ENCODE assay signal across 24 mouse cellular contexts in the genomic region with DNA sequence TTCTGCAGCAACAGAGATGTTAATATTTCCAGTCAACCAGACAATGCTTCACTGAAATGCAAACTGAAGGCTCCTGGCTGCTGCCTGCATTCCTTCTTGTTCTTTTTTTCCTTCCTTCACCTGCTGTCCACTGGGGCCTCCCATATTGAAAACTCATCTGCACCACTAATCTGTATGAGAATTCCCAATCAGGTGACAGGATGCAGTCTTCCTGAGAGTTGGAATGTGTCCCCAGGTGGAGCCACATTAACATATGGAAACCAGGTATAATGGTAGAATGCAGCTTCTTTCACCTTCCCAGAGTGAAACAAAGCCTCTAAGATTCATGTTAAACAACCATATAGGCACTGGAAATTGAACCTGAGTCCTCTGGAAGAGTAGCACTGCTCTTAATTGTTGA. TPM values are rescaled to one million over a fixed set of nuclear protein-coding genes. Genes with fewer than 3 reads are reported as not detected.
"Had no signal": no experiment of that assay in that cellular context is flagged by ENCODE, and none has a peak within 500 bp of the region (broad histone marks: within the 10 kb centered on the region; RNA-seq: fewer than 3 reads in every experiment).

No protein-coding gene starts in this region.

- H3K9ac ChIP-seq: liver, embryonic 15.5 days; liver, postnatal 0 days; lung, embryonic 15.5 days; midbrain, embryonic 13.5 days; midbrain, embryonic 15.5 days; stomach, embryonic 15.5 days had no signal

- ATAC-seq: liver, postnatal 0 days; lung, postnatal 0 days; midbrain, embryonic 13.5 days; midbrain, embryonic 15.5 days had no signal

- DNase-seq: liver, postnatal 0 days; lung, adult 2 months; lung, postnatal 14 days; lung, postnatal 36 days; right cerebral cortex, postnatal 14 days; thymus, adult 2 months; thymus, postnatal 14 days; thymus, postnatal 36 days had no signal

- H3K36me3 ChIP-seq: liver, embryonic 15.5 days; lung, embryonic 15.5 days; midbrain, embryonic 13.5 days; midbrain, embryonic 15.5 days; stomach, embryonic 15.5 days had no signal

- H3K4me3 ChIP-seq: liver, embryonic 15.5 days; lung, embryonic 15.5 days; megakaryocyte, embryonic 14.5 days; midbrain, embryonic 13.5 days; midbrain, embryonic 15.5 days; stomach, embryonic 15.5 days had no signal

- H3K27ac ChIP-seq: liver, embryonic 15.5 days; lung, embryonic 15.5 days; macrophage; midbrain, embryonic 13.5 days; midbrain, embryonic 15.5 days; stomach, embryonic 15.5 days; stomach, postnatal 0 days had no signal

- H3K4me2 ChIP-seq: liver, embryonic 15.5 days; lung, embryonic 15.5 days; midbrain, embryonic 13.5 days; midbrain, embryonic 15.5 days; stomach, embryonic 15.5 days had no signal

- H3K9me3 ChIP-seq: liver, embryonic 15.5 days; lung, embryonic 15.5 days; megakaryocyte, embryonic 14.5 days; midbrain, embryonic 13.5 days; midbrain, embryonic 15.5 days; stomach, embryonic 15.5 days had no signal

- H3K4me1 ChIP-seq: liver, embryonic 15.5 days; lung, embryonic 15.5 days; stomach, embryonic 15.5 days had no signal

- H3K27me3 ChIP-seq: liver, embryonic 15.5 days; lung, embryonic 15.5 days; megakaryocyte, embryonic 14.5 days; midbrain, embryonic 13.5 days; midbrain, embryonic 15.5 days; stomach, embryonic 15.5 days had no signal

RNA-seq across cellular contexts. Expression of a gene that starts 57.8 kb away (rescaled TPM):
- total RNA-seq: megakaryocyte progenitor cell, adult 5-6 weeks; midbrain, postnatal 0 days; monocyte, adult 5-6 weeks; neutrophil, adult 5-6 weeks had no signal
- polyA plus RNA-seq: liver, embryonic 15.5 days; liver, postnatal 0 days; lung, adult 2 months; lung, embryonic 15.5 days; lung, postnatal 0 days; macrophage; midbrain, embryonic 13.5 days; midbrain, embryonic 15.5 days; midbrain, postnatal 0 days; neural tube, embryonic 11.5 days; neural tube, embryonic 14.5 days; spleen, adult 2 months; stomach, embryonic 15.5 days; stomach, postnatal 0 days; thymus, adult 2 months had no signal
